Mouse (Mus musculus) lung, postnatal 0 days (tissue): ENCODE measurements around the gene Oaz1. TPM values are rescaled to one million over a fixed set of nuclear protein-coding genes. Genes with fewer than 3 reads are reported as not detected.

Experiments used
- ATAC-seq: fragments of 200-750 bp; cut with Nextera tagmentation; 2 replicates; pipeline ENCODE4 v1.8.0; 2017; ENCODE audit warnings: moderate library complexity
- DNase-seq: peaks from one replicate; pipeline ENCODE4 v3.0.0-alpha.2; 2016; ENCODE audit warnings: low spot score
- H3K27ac ChIP-seq: fragments of 300-500 bp; sonication (generic); 2 replicates; pipeline ENCODE4 v1.5.1; 2014; ENCODE audit warnings: antibody characterized with exemption, mild to moderate bottlenecking, low read length, mixed read lengths
- H3K27me3 ChIP-seq: fragments of 300-500 bp; sonication (generic); replicated peaks from 2 replicates; pipeline ENCODE4 v1.6.1; 2014; ENCODE audit warnings: low read length, mixed read lengths; ENCODE audit not compliant: insufficient read depth
- H3K36me3 ChIP-seq: fragments of 300-500 bp; sonication (generic); 2 replicates; pipeline ENCODE4 v1.6.1; 2014; ENCODE audit warnings: low read length, mixed read lengths; ENCODE audit not compliant: insufficient read depth
- H3K4me1 ChIP-seq: fragments of 300-500 bp; sonication (generic); 2 replicates; pipeline ENCODE4 v1.6.1; 2014; ENCODE audit warnings: antibody characterized with exemption, low read depth, low read length, mixed read lengths; ENCODE audit not compliant: insufficient read depth
- H3K4me2 ChIP-seq: fragments of 300-500 bp; sonication (generic); replicated peaks from 2 replicates; pipeline ENCODE4 v1.6.1; 2014; ENCODE audit warnings: low read depth, mild to moderate bottlenecking, low read length, moderate library complexity, mixed read lengths
- H3K4me3 ChIP-seq: fragments of 300-500 bp; sonication (generic); 2 replicates; pipeline ENCODE4 v1.5.1; 2014; ENCODE audit warnings: low read depth, low read length
- H3K9ac ChIP-seq: fragments of 300-500 bp; sonication (generic); replicated peaks from 2 replicates; pipeline ENCODE4 v1.6.1; 2014; ENCODE audit warnings: low read depth, mild to moderate bottlenecking
- H3K9me3 ChIP-seq: fragments of 300-500 bp; sonication (generic); 2 replicates; pipeline ENCODE4 v1.6.1; 2016; ENCODE audit warnings: low read length, mixed read lengths
- CTCF ChIP-seq: IDR thresholded peaks from 2 replicates; pipeline ENCODE4 v1.5.1; 2016; ENCODE audit warnings: antibody characterized with exemption, mild to moderate bottlenecking
- EP300 ChIP-seq: IDR thresholded peaks from 2 replicates; pipeline ENCODE4 v1.6.1; 2016; ENCODE audit warnings: antibody characterized with exemption, mild to moderate bottlenecking, control low read depth
- WGBS: fragments of 180-500 bp; shearing (Covaris S2); extraction: QIAGEN DNeasy Blood & Tissue Kit; methylation state at CpG from one replicate; pipeline ENCODE4 v1.1.7; 2014; 5-methylcytosine and 5-hydroxymethylcytosine counted together
- polyA plus RNA-seq: library from polyadenylated mRNA; unstranded; fragments of >200 nt; fragmentation: Nextera tagmentation; extraction: Ambion mirVana; gene quantifications from 2 replicates; pipeline ENCODE4 v1.2.1, GENCODE M21; 2015

Oaz1 gene
- polyA plus RNA-seq, 1 experiment from 2014 or later = 1,416 TPM

GRCm38 (mm10) chr10:80829359-80830278, 3.2 kb downstream of the Oaz1 start:
- H3K36me3 ChIP-seq = 0 out of 2 replicates have a peak, but pooled peaks cover 4% of the 10 kb centered on the region
- TF ChIP-seq EP300 (no peak), CTCF (no peak)
- no peak for DNase-seq
- no peak for ATAC-seq
- H3K9ac ChIP-seq = 0 out of 2 replicates have a peak overlapping the region, but pooled peaks have one; percentile 12
- no peak overlapping the region for H3K4me3 ChIP-seq
- H3K27ac ChIP-seq = no peak overlapping the region
- WGBS = 39% methylated on average over 1 of the region's 1 CpGs
- no peaks in the 10 kb centered on the region for H3K4me1 ChIP-seq
- H3K27me3 ChIP-seq = peaks cover 5% of the 10 kb centered on the region; the same call in 1 of the 2 replicates
- H3K4me2 ChIP-seq = no peak overlapping the region
- no peaks in the 10 kb centered on the region for H3K9me3 ChIP-seq

- Histone ChIP-seq H3K4me2 (no peak overlapping the region), H3K4me3 (no peak overlapping the region), H3K9me3 (no peaks in the 10 kb centered on the region), H3K9ac (no peak overlapping the region), H3K27me3 (peaks cover 19% of the 10 kb centered on the region; the same call in 1 of the 2 replicates), H3K4me1 (no peaks in the 10 kb centered on the region), H3K36me3 (0 out of 2 replicates have a peak, but pooled peaks cover 4% of the 10 kb centered on the region), H3K27ac (no peak overlapping the region)
- TF ChIP-seq EP300 = no peak
- no peak for TF ChIP-seq CTCF
- 6% methylated on average over 9 of the region's 9 CpGs for WGBS
- DNase-seq = peak; percentile 72
- ATAC-seq = no peak; the same call in 1 of the 2 replicates
Observed at GRCm38 (mm10) chr10:80831136-80831535, 4.7 kb downstream of the Oaz1 start.

- TF ChIP-seq CTCF (no peak), EP300 (no peak)
- Histone ChIP-seq H3K4me1 (no peaks in the 10 kb centered on the region), H3K27ac (no peak overlapping the region), H3K9ac (no peak overlapping the region), H3K4me2 (no peak overlapping the region), H3K9me3 (no peaks in the 10 kb centered on the region), H3K27me3 (peaks cover 19% of the 10 kb centered on the region; the same call in 1 of the 2 replicates), H3K4me3 (no peak overlapping the region), H3K36me3 (0 out of 2 replicates have a peak, but pooled peaks cover 4% of the 10 kb centered on the region)
- WGBS = 56% methylated on average over 6 of the region's 7 CpGs
- ATAC-seq (no peak), DNase-seq (no peak)
Observed at GRCm38 (mm10) chr10:80832818-80833217, 6.4 kb downstream of the Oaz1 start.

GRCm38 (mm10) chr10:80835617-80836016, 9.2 kb downstream of the Oaz1 start:
- TF ChIP-seq EP300 = no peak
- TF ChIP-seq CTCF = no peak
- ATAC-seq = no peak
- H3K4me1 ChIP-seq = no peaks in the 10 kb centered on the region
- H3K4me2 ChIP-seq = no peak overlapping the region
- H3K9me3 ChIP-seq = no peaks in the 10 kb centered on the region
- peaks cover 19% of the 10 kb centered on the region; the same call in 1 of the 2 replicates for H3K27me3 ChIP-seq
- H3K9ac ChIP-seq = no peak overlapping the region
- no peak overlapping the region for H3K4me3 ChIP-seq
- H3K27ac ChIP-seq = no peak overlapping the region
- 64% methylated on average over 29 of the region's 30 CpGs for WGBS
- no peaks in the 10 kb centered on the region for H3K36me3 ChIP-seq
- no peak for DNase-seq

- DNase-seq (no peak), ATAC-seq (no peak)
- no peaks in the 10 kb centered on the region for H3K4me1 ChIP-seq
- H3K27me3 ChIP-seq = peaks cover 19% of the 10 kb centered on the region; the same call in 1 of the 2 replicates
- 36% methylated on average over 7 of the region's 7 CpGs for WGBS
- H3K4me3 ChIP-seq = no peak overlapping the region
- no peaks in the 10 kb centered on the region for H3K9me3 ChIP-seq
- TF ChIP-seq EP300 = no peak
- TF ChIP-seq CTCF = no peak
- no peaks in the 10 kb centered on the region for H3K36me3 ChIP-seq
- H3K9ac ChIP-seq = no peak overlapping the region
- H3K4me2 ChIP-seq = no peak overlapping the region
- H3K27ac ChIP-seq = no peak overlapping the region
Observed at GRCm38 (mm10) chr10:80836949-80837379, 10.5 kb downstream of the Oaz1 start.

GRCm38 (mm10) chr10:80837827-80838226, 11.4 kb downstream of the Oaz1 start:
- H3K4me2 ChIP-seq = no peak overlapping the region
- peaks cover 20% of the 10 kb centered on the region for H3K27me3 ChIP-seq
- H3K27ac ChIP-seq = no peak overlapping the region
- H3K9me3 ChIP-seq = no peaks in the 10 kb centered on the region
- H3K4me3 ChIP-seq = no peak overlapping the region
- ATAC-seq (no peak), DNase-seq (no peak)
- no peaks in the 10 kb centered on the region for H3K36me3 ChIP-seq
- 9% methylated on average over 2 of the region's 2 CpGs for WGBS
- H3K9ac ChIP-seq = no peak overlapping the region
- no peaks in the 10 kb centered on the region for H3K4me1 ChIP-seq
- TF ChIP-seq CTCF = no peak
- TF ChIP-seq EP300 = no peak
